ENCODE assay signal across 19 mouse cellular contexts in the genomic region with DNA sequence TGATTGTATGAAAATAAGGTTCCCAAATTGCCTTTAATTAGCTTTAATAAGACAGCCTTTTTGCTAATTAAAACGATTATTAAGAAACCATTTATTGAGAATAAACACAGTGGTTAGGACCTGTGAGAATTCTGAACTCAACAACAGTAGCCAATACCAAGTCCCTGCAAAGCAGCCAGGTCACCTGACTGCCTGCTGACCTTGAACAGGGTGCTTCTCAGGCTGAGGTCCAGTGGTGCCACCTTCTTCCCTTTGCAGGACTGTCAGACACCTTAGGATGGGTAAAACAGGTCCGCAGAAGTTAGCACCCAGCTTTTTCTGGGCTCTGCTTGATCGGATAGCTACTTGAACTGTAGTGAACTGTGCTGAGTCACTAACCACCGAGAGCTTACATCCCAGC. TPM values are rescaled to one million over a fixed set of nuclear protein-coding genes. Genes with fewer than 3 reads are reported as not detected.
A peak's percentile ranks its signal among the peaks of the same experiment; 100 is the strongest.
DNase-seq lines count a peak whose midpoint lies in the region; ATAC-seq and TF ChIP-seq lines count a peak whose summit lies in the region.
"Had no signal": no experiment of that assay in that cellular context is flagged by ENCODE, and none has a peak within 500 bp of the region (broad histone marks: within the 10 kb centered on the region; RNA-seq: fewer than 3 reads in every experiment).

No protein-coding gene starts in this region.

- H3K27me3 ChIP-seq in heart, embryonic 13.5 days (replicated peaks) = peaks cover 51% of the 10 kb centered on the region
- H3K27me3 ChIP-seq in E14TG2a.4 (ENCODE audit: insufficient read depth, low read length) = peaks cover 82% of the 10 kb centered on the region
- H3K27me3 ChIP-seq: embryonic facial prominence, embryonic 13.5 days had no signal

- WGBS in heart, embryonic 13.5 days = 31% methylated on average over 4 of the region's 4 CpGs

- H3K9me3 ChIP-seq in heart, embryonic 13.5 days = no peaks in the 10 kb centered on the region
- no peaks in the 10 kb centered on the region for H3K9me3 ChIP-seq in E14TG2a.4 (ENCODE audit: low read length)
- H3K9me3 ChIP-seq: embryonic facial prominence, embryonic 13.5 days had no signal

- H3K9ac ChIP-seq in heart, embryonic 13.5 days = 0 out of 2 replicates have a peak overlapping the region, but pooled peaks have one; percentile 14

- no peaks in the 10 kb centered on the region for H3K36me3 ChIP-seq in heart, embryonic 13.5 days
- no peaks in the 10 kb centered on the region for H3K36me3 ChIP-seq in E14TG2a.4 (ENCODE audit: insufficient read depth, low read length)
- H3K36me3 ChIP-seq: embryonic facial prominence, embryonic 13.5 days had no signal

- H3K4me3 ChIP-seq in heart, embryonic 13.5 days = no peak overlapping the region
- peak overlapping the region; percentile 74; the same call in 1 of the 2 replicates for H3K4me3 ChIP-seq in E14TG2a.4 (replicated peaks; ENCODE audit: low read length)
- H3K4me3 ChIP-seq: embryonic facial prominence, embryonic 13.5 days had no signal

- H3K4me2 ChIP-seq in heart, embryonic 13.5 days = no peak overlapping the region

- H3K4me1 ChIP-seq in heart, embryonic 13.5 days = peaks cover 48% of the 10 kb centered on the region
- H3K4me1 ChIP-seq in E14TG2a.4 (replicated peaks; ENCODE audit: low read depth, low read length) = peaks cover 50% of the 10 kb centered on the region

- intact Hi-C loops in heart, postnatal 10 days (cut with DNase I) = no loop called here

- TF ChIP-seq CTCF in E14TG2a.4 (conservative IDR thresholded peaks at IDR 0.05; ENCODE audit: low read length) = no peak

- ATAC-seq in heart, embryonic 13.5 days (ENCODE audit: extremely low read depth, insufficient number of reproducible peaks, low FRiP score, low TSS enrichment) = no peak
- ATAC-seq in hematopoietic stem cell, adult 5-6 weeks (replicated peaks in 1 of 2; ENCODE audit: insufficient read depth in 1 of 2, low FRiP score in 2 of 2, low TSS enrichment in 1 of 2, low read depth in 1 of 2, poor library complexity in 2 of 2, severe bottlenecking in 2 of 2) = peak; percentile 28 to 47; a peak in 2 of 4 replicates
- ATAC-seq: hindbrain, postnatal 0 days had no signal

- H3K27ac ChIP-seq in heart, embryonic 13.5 days (replicated peaks) = no peak overlapping the region
- H3K27ac ChIP-seq: hindbrain, postnatal 0 days had no signal

- DNase-seq in heart, postnatal 10 days = no peak
- peak; percentile 53 to 64 for DNase-seq in kidney, postnatal 36 days
- DNase-seq in kidney, postnatal 14 days = no peak
- no peak for DNase-seq in spleen, postnatal 10 days (ENCODE audit: low spot score in 2 of 2)
- no peak for DNase-seq in thymus, adult 18-20 months
- DNase-seq: adrenal gland, postnatal 10 days; cerebellum, adult 11-12 months; heart, adult 18-20 months; layer of hippocampus, adult 9-11 months; right cerebral cortex, postnatal 4 days; thymus, adult 2 months had no signal

RNA-seq across cellular contexts. Expression of gene Sertad4, which starts 22.5 kb away (rescaled TPM):
- polyA plus RNA-seq in heart, embryonic 13.5 days (2015; fragmentation: Nextera tagmentation; extraction: Ambion mirVana) = 13.7 and 14.2 TPM in 2 replicates
- total RNA-seq in heart, postnatal 10 days (2021) = 10 to 100 TPM; 11.5 to 13.2 TPM
- total RNA-seq in hematopoietic stem cell, adult 5-6 weeks (2017) = not detected in 2 replicates
- total RNA-seq: megakaryocyte, adult 5-6 weeks; monocyte, adult 5-6 weeks; neutrophil, adult 5-6 weeks had no signal

Comparison
In these comparisons a context has a peak if more than half of its experiments do, and no peak if none do; other contexts are left out.
1. DNase-seq: peak in kidney, postnatal 36 days (2 of 2); none in heart, postnatal 10 days (0 of 2), kidney, postnatal 14 days (single experiment), spleen, postnatal 10 days (0 of 2) and thymus, adult 18-20 months (0 of 2).
2. RNA of gene Sertad4, which starts 22.5 kb away (total RNA-seq): 11.5 to 13.2 TPM in heart, postnatal 10 days; not detected in hematopoietic stem cell, adult 5-6 weeks; every median in the first group is over 10 times any median in the second.